Mouse (Mus musculus): ENCODE measurements at regions not wholly inside any gene's neighbourhood (a gene's known extent, or its start where the extent isn't known, plus 50 kb on each side); places are given as distances from the start of the nearest gene placed in this dataset.
"Not testable (repeated sequence)": the region's sequence is repeated elsewhere in the genome, so short reads cannot be mapped to it uniquely, and the experiment has no call there.

- no peak for ATAC-seq
- Histone ChIP-seq H3K27ac (ENCODE audit: low read length) (no peak overlapping the region), H3K9ac (ENCODE audit: low read depth, low read length) (no peak overlapping the region), H3K4me3 (ENCODE audit: low read depth, low read length) (no peak overlapping the region), H3K36me3 (ENCODE audit: control insufficient read depth, insufficient read depth, low read length) (no peaks in the 10 kb centered on the region), H3K27me3 (ENCODE audit: control insufficient read depth, insufficient read depth, low read depth, low read length) (no peaks in the 10 kb centered on the region), H3K9me3 (replicated peaks; ENCODE audit: control insufficient read depth, low read length, poor library complexity, severe bottlenecking) (no peaks in the 10 kb centered on the region), H3K4me2 (ENCODE audit: low read length) (no peak overlapping the region), H3K4me1 (ENCODE audit: control insufficient read depth, insufficient read depth, low read length) (peaks cover 5% of the 10 kb centered on the region; the same call in 1 of the 2 replicates)
- WGBS: 86% methylated on average over 11 of the region's 11 CpGs
Measured at GRCm38 (mm10) chr1:137218611-137219010, 258.4 kb upstream of the Nr5a2 start.

- ATAC-seq: no peak
- H3K4me3 ChIP-seq (ENCODE audit: low read depth, low read length): no peak overlapping the region
- H3K4me1 ChIP-seq (ENCODE audit: control insufficient read depth, insufficient read depth, low read length): peaks cover 5% of the 10 kb centered on the region; the same call in 1 of the 2 replicates
- H3K36me3 ChIP-seq (ENCODE audit: control insufficient read depth, insufficient read depth, low read length): no peaks in the 10 kb centered on the region
- H3K9me3 ChIP-seq (replicated peaks; ENCODE audit: control insufficient read depth, low read length, poor library complexity, severe bottlenecking): no peaks in the 10 kb centered on the region
- no peak overlapping the region for H3K4me2 ChIP-seq (ENCODE audit: low read length)
- WGBS: 75% methylated on average over 4 of the region's 4 CpGs
- no peak overlapping the region for H3K27ac ChIP-seq (ENCODE audit: low read length)
- H3K9ac ChIP-seq (ENCODE audit: low read depth, low read length): no peak overlapping the region
- no peaks in the 10 kb centered on the region for H3K27me3 ChIP-seq (ENCODE audit: control insufficient read depth, insufficient read depth, low read depth, low read length)
Measured at GRCm38 (mm10) chr1:137218096-137218495, 257.8 kb upstream of the Nr5a2 start.

GRCm38 (mm10) chr1:137217206-137217605, 257.0 kb upstream of the Nr5a2 start:
- Histone ChIP-seq H3K4me3 (ENCODE audit: low read depth, low read length) (no peak overlapping the region), H3K27me3 (ENCODE audit: control insufficient read depth, insufficient read depth, low read depth, low read length) (no peaks in the 10 kb centered on the region), H3K9ac (ENCODE audit: low read depth, low read length) (no peak overlapping the region), H3K27ac (ENCODE audit: low read length) (no peak overlapping the region), H3K4me1 (ENCODE audit: control insufficient read depth, insufficient read depth, low read length) (peaks cover 5% of the 10 kb centered on the region; the same call in 1 of the 2 replicates), H3K4me2 (ENCODE audit: low read length) (no peak overlapping the region), H3K36me3 (ENCODE audit: control insufficient read depth, insufficient read depth, low read length) (no peaks in the 10 kb centered on the region), H3K9me3 (replicated peaks; ENCODE audit: control insufficient read depth, low read length, poor library complexity, severe bottlenecking) (no peaks in the 10 kb centered on the region)
- WGBS: 94% methylated on average over 5 of the region's 5 CpGs
- ATAC-seq: no peak

GRCm38 (mm10) chr1:137214328-137214727, 254.1 kb upstream of the Nr5a2 start:
- not testable (repeated sequence) for H3K4me3 ChIP-seq (ENCODE audit: low read depth, low read length); H3K36me3 ChIP-seq (ENCODE audit: control insufficient read depth, insufficient read depth, low read length); H3K9me3 ChIP-seq (replicated peaks; ENCODE audit: control insufficient read depth, low read length, poor library complexity, severe bottlenecking); ATAC-seq; H3K4me1 ChIP-seq (ENCODE audit: control insufficient read depth, insufficient read depth, low read length); H3K4me2 ChIP-seq (ENCODE audit: low read length); H3K27me3 ChIP-seq (ENCODE audit: control insufficient read depth, insufficient read depth, low read depth, low read length); H3K27ac ChIP-seq (ENCODE audit: low read length); H3K9ac ChIP-seq (ENCODE audit: low read depth, low read length)
- WGBS: 64% methylated on average over 1 of the region's 1 CpGs

GRCm38 (mm10) chr1:137213717-137214116, 253.5 kb upstream of the Nr5a2 start:
- ATAC-seq: no peak
- H3K36me3 ChIP-seq (ENCODE audit: control insufficient read depth, insufficient read depth, low read length): no peaks in the 10 kb centered on the region
- H3K27me3 ChIP-seq (ENCODE audit: control insufficient read depth, insufficient read depth, low read depth, low read length): no peaks in the 10 kb centered on the region
- no peak overlapping the region for H3K27ac ChIP-seq (ENCODE audit: low read length)
- H3K4me1 ChIP-seq (ENCODE audit: control insufficient read depth, insufficient read depth, low read length): no peaks in the 10 kb centered on the region
- 86% methylated on average over 5 of the region's 5 CpGs for WGBS
- no peak overlapping the region for H3K4me2 ChIP-seq (ENCODE audit: low read length)
- no peak overlapping the region for H3K4me3 ChIP-seq (ENCODE audit: low read depth, low read length)
- H3K9ac ChIP-seq (ENCODE audit: low read depth, low read length): no peak overlapping the region
- H3K9me3 ChIP-seq (replicated peaks; ENCODE audit: control insufficient read depth, low read length, poor library complexity, severe bottlenecking): no peaks in the 10 kb centered on the region

- H3K9me3 ChIP-seq (replicated peaks; ENCODE audit: control insufficient read depth, low read length, poor library complexity, severe bottlenecking): no peaks in the 10 kb centered on the region
- WGBS: 74% methylated on average over 3 of the region's 3 CpGs
- H3K27me3 ChIP-seq (ENCODE audit: control insufficient read depth, insufficient read depth, low read depth, low read length): no peaks in the 10 kb centered on the region
- H3K36me3 ChIP-seq (ENCODE audit: control insufficient read depth, insufficient read depth, low read length): no peaks in the 10 kb centered on the region
- no peak overlapping the region for H3K27ac ChIP-seq (ENCODE audit: low read length)
- H3K4me3 ChIP-seq (ENCODE audit: low read depth, low read length): no peak overlapping the region
- no peak overlapping the region for H3K4me2 ChIP-seq (ENCODE audit: low read length)
- H3K4me1 ChIP-seq (ENCODE audit: control insufficient read depth, insufficient read depth, low read length): no peaks in the 10 kb centered on the region
- no peak overlapping the region for H3K9ac ChIP-seq (ENCODE audit: low read depth, low read length)
- ATAC-seq: no peak
Measured at GRCm38 (mm10) chr1:137212856-137213255, 252.6 kb upstream of the Nr5a2 start.

- 85% methylated on average over 7 of the region's 7 CpGs for WGBS
- no peak overlapping the region for H3K9ac ChIP-seq (ENCODE audit: low read depth, low read length)
- no peak overlapping the region for H3K27ac ChIP-seq (ENCODE audit: low read length)
- no peaks in the 10 kb centered on the region for H3K36me3 ChIP-seq (ENCODE audit: control insufficient read depth, insufficient read depth, low read length)
- H3K4me1 ChIP-seq (ENCODE audit: control insufficient read depth, insufficient read depth, low read length): no peaks in the 10 kb centered on the region
- no peaks in the 10 kb centered on the region for H3K9me3 ChIP-seq (replicated peaks; ENCODE audit: control insufficient read depth, low read length, poor library complexity, severe bottlenecking)
- ATAC-seq: no peak
- no peaks in the 10 kb centered on the region for H3K27me3 ChIP-seq (ENCODE audit: control insufficient read depth, insufficient read depth, low read depth, low read length)
- no peak overlapping the region for H3K4me2 ChIP-seq (ENCODE audit: low read length)
- H3K4me3 ChIP-seq (ENCODE audit: low read depth, low read length): no peak overlapping the region
Measured at GRCm38 (mm10) chr1:137204371-137204770, 244.1 kb upstream of the Nr5a2 start.

GRCm38 (mm10) chr1:137203512-137203911, 243.3 kb upstream of the Nr5a2 start:
- no peaks in the 10 kb centered on the region for H3K4me1 ChIP-seq (ENCODE audit: control insufficient read depth, insufficient read depth, low read length)
- no peaks in the 10 kb centered on the region for H3K9me3 ChIP-seq (replicated peaks; ENCODE audit: control insufficient read depth, low read length, poor library complexity, severe bottlenecking)
- H3K27ac ChIP-seq (ENCODE audit: low read length): no peak overlapping the region
- no peak overlapping the region for H3K4me3 ChIP-seq (ENCODE audit: low read depth, low read length)
- H3K4me2 ChIP-seq (ENCODE audit: low read length): no peak overlapping the region
- 91% methylated on average over 8 of the region's 8 CpGs for WGBS
- H3K36me3 ChIP-seq (ENCODE audit: control insufficient read depth, insufficient read depth, low read length): no peaks in the 10 kb centered on the region
- no peak overlapping the region for H3K9ac ChIP-seq (ENCODE audit: low read depth, low read length)
- no peak for ATAC-seq
- H3K27me3 ChIP-seq (ENCODE audit: control insufficient read depth, insufficient read depth, low read depth, low read length): no peaks in the 10 kb centered on the region

- H3K9ac ChIP-seq (ENCODE audit: low read depth, low read length): no peak overlapping the region
- no peak for ATAC-seq
- no peaks in the 10 kb centered on the region for H3K36me3 ChIP-seq (ENCODE audit: control insufficient read depth, insufficient read depth, low read length)
- no peak overlapping the region for H3K4me2 ChIP-seq (ENCODE audit: low read length)
- no peaks in the 10 kb centered on the region for H3K27me3 ChIP-seq (ENCODE audit: control insufficient read depth, insufficient read depth, low read depth, low read length)
- WGBS: 35% methylated on average over 11 of the region's 11 CpGs
- no peak overlapping the region for H3K4me3 ChIP-seq (ENCODE audit: low read depth, low read length)
- H3K27ac ChIP-seq (ENCODE audit: low read length): no peak overlapping the region
- H3K9me3 ChIP-seq (replicated peaks; ENCODE audit: control insufficient read depth, low read length, poor library complexity, severe bottlenecking): no peaks in the 10 kb centered on the region
- H3K4me1 ChIP-seq (ENCODE audit: control insufficient read depth, insufficient read depth, low read length): no peaks in the 10 kb centered on the region
Measured at GRCm38 (mm10) chr1:137200931-137201330, 240.7 kb upstream of the Nr5a2 start.

- Histone ChIP-seq H3K4me1 (ENCODE audit: control insufficient read depth, insufficient read depth, low read length) (no peaks in the 10 kb centered on the region), H3K4me3 (ENCODE audit: low read depth, low read length) (no peak overlapping the region), H3K9ac (ENCODE audit: low read depth, low read length) (no peak overlapping the region), H3K9me3 (replicated peaks; ENCODE audit: control insufficient read depth, low read length, poor library complexity, severe bottlenecking) (no peaks in the 10 kb centered on the region), H3K36me3 (ENCODE audit: control insufficient read depth, insufficient read depth, low read length) (no peaks in the 10 kb centered on the region), H3K4me2 (ENCODE audit: low read length) (no peak overlapping the region), H3K27me3 (ENCODE audit: control insufficient read depth, insufficient read depth, low read depth, low read length) (no peaks in the 10 kb centered on the region), H3K27ac (ENCODE audit: low read length) (no peak overlapping the region)
- ATAC-seq: no peak
Measured at GRCm38 (mm10) chr1:137195962-137196361, 235.7 kb upstream of the Nr5a2 start.
